Mouse (Mus musculus): ENCODE data around the gene Fgfr2.

Gene Fgfr2

DNA sequence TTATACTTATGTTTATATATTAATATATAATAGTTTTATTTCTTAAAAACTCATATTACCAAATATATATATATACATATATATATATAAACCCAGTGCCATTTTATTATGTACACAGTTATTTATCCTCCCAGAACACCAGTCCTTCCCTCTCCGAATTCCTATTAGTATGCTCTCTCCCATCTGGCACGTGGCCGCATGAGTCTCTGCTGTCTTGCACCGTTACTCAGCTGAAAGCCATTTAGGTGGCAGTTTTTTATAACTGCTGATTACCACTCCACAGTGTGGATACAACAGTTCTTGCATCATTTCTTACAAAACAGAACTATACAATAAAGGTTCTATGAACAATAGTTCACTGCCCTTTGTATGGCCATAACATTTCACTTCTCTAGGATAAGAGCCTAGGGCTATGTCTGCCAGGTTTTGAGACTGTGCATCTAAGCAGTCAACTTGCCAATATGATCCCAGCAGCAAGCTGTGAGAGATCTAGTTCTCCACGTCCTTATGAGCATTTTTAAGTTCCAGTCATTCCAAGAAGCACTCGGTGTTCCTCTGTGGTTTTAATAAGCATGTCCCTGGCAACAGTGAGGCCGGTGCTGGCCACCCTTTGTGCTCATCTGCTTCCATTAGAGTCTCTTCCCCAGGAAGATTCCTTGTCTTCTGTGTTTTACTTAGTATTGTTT, 1777.2 kb downstream of the Fgfr2 start:
- Histone ChIP-seq H3K27me3 (ENCODE audit: control insufficient read depth, insufficient read depth, low read length, poor library complexity, severe bottlenecking) (no peaks in the 10 kb centered on the region), H3K36me3 (ENCODE audit: control insufficient read depth, insufficient read depth, low read length, poor library complexity, severe bottlenecking) (peaks cover 11% of the 10 kb centered on the region)
- DNase-seq (ENCODE audit: low read depth, low spot score), result no peak

DNA sequence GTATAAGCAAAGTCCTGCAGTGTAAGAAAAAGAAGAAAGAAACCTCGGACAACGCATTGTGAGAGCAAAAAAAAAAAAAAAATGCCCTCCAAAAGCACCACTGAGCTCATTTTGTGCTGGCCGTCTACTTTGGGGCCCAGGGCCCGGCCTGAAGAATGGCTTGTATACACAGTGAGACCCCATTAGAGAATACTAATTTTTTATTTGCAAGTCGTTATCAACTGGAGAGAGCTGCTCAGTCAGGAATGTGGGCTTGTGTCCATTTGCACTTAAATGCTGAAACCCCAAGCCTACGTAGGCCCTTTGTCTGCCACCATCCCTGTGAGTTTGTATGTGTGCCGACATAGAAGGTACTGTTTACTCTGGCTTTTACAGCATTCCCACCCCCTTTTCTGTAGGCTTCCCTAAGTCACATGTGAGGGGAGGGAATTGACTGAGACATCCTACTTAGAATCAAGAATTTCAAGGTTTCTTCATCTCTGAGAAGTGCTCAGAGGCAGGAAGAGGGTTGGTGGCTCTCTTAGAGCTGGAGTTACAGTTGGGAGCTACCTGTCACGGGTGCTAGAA, 1785.6 kb downstream of the Fgfr2 start:
- no peak for DNase-seq (ENCODE audit: low read depth, low spot score)
- H3K27me3 ChIP-seq (ENCODE audit: control insufficient read depth, insufficient read depth, low read length, poor library complexity, severe bottlenecking), result no peaks in the 10 kb centered on the region

DNA sequence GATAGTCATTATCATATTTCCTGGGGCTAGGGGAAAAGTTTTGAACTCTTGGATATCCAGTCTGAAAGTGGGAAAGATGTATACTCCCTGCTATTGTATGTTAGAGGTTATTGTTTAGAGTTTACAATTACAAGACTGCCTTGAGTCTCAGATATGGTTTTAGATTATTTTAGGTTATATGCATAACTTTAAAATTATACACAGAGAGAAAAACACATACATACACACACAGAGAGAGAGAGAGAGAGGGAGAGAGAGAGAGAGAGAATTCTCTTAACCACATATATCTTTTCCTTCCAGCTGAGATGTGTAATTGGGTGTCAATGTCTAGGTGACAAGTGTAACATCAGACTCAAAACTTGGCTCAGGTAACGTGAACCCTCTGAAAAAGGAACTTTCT, 1789.6 kb downstream of the Fgfr2 start, which contains the start of gene Fam24a:
Fam24a (plus strand) TSS at position 301 of the 400 bp plus-strand sequence.
- DNase-seq (ENCODE audit: low read depth, low spot score), result no peak
- Histone ChIP-seq H3K27me3 (ENCODE audit: control insufficient read depth, insufficient read depth, low read length, poor library complexity, severe bottlenecking) (no peaks in the 10 kb centered on the region), H3K36me3 (ENCODE audit: control insufficient read depth, insufficient read depth, low read length, poor library complexity, severe bottlenecking) (no peaks in the 10 kb centered on the region)

More for the DNA sequence above, 1785.6 kb downstream of the Fgfr2 start:
- H3K36me3 ChIP-seq (ENCODE audit: control insufficient read depth, insufficient read depth, low read length, poor library complexity, severe bottlenecking), result peaks cover 2% of the 10 kb centered on the region; the same call in 1 of the 2 replicates

DNA sequence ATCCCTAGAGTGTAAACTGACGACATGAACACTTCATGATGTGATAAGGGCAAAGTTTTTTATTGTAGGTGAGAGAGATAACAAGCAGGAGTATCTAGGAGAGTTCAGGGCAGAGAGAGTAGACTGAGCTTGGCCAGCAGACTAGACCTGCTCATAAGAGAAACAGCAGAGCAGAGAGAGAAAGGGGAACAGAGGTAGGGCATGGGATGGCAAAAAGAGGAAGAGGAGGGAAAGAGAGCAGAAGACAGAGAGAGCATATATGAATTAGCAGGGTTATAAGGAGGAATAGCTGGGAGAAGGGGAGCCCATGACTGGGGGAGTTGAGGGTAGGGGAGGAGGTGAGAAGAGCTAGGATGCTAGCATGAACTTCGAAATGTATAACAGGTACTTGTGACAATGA, 1791.5 kb downstream of the Fgfr2 start:
- no peaks in the 10 kb centered on the region for H3K27me3 ChIP-seq (ENCODE audit: control insufficient read depth, insufficient read depth, low read length, poor library complexity, severe bottlenecking)
- no peak for DNase-seq (ENCODE audit: low read depth, low spot score)
- no peaks in the 10 kb centered on the region for H3K36me3 ChIP-seq (ENCODE audit: control insufficient read depth, insufficient read depth, low read length, poor library complexity, severe bottlenecking)

DNA sequence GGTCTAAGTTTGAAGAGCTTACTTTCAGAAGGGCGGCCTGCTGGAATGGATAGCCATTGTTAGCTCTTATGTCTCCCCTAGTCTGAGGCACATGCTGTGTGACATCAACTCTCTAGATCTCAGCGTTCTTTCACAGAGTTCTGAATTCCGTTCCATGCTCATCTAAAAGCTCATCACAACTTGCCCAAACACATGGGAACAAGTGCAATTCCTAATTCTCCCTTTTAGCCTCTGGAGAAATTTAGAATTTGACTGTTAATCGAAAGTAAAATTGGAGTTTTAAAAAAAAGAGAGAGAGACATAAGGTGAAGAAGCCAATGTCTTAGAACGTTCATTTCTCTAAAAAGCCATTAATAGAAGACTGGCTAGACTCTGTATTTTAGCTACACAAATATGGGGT, 1793.7 kb downstream of the Fgfr2 start, which contains the start of gene Fam24b:
Fam24b (minus strand) TSS at position 101 of the 400 bp plus-strand sequence.
- H3K27me3 ChIP-seq (ENCODE audit: control insufficient read depth, insufficient read depth, low read length, poor library complexity, severe bottlenecking), result no peaks in the 10 kb centered on the region
- H3K36me3 ChIP-seq (ENCODE audit: control insufficient read depth, insufficient read depth, low read length, poor library complexity, severe bottlenecking), result no peaks in the 10 kb centered on the region
- DNase-seq (ENCODE audit: low read depth, low spot score), result no peak

DNA sequence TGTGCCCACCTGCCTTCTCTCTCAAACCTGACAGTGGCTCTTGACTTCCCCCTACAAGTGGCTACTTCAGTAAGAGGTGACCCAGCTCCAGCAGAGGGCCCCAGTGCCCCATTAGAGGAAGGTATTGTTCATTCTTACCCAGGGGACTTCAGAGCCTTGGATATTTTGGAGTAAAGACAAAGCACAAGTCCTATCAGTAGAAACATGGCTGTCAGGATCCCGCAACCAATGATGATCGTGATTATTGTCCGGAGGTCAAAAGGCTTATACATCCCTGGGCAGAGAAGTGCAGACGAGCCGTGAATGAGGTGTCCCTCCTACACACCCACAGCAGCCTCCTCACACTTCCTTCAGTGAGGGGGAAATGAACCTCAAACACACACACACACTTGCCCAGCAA, 1796.1 kb downstream of the Fgfr2 start:
- Histone ChIP-seq H3K27me3 (ENCODE audit: control insufficient read depth, insufficient read depth, low read length, poor library complexity, severe bottlenecking) (no peaks in the 10 kb centered on the region), H3K36me3 (ENCODE audit: control insufficient read depth, insufficient read depth, low read length, poor library complexity, severe bottlenecking) (no peaks in the 10 kb centered on the region)
- DNase-seq (ENCODE audit: low read depth, low spot score), result no peak

DNA sequence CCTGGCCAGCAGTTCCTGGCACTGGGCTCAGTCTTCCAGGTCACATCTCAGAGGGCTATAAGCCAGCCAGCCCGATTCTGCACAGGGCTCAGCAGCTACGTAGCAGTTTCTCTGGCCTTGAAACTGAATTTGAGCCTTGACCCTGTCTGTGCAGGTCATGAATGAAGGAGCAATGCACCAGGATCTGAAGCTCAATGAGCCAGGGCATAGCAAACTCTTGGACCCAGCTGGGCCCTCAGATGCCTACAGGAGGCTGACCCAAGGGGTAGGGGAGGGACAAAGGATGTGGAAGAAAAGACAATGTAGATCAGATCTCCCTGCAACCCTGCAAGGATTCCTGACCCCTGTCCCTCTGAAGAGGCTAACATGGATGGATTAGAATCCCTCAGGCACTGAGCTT, 1801.0 kb downstream of the Fgfr2 start, which contains the start of gene Cuzd1:
Cuzd1 (minus strand) TSS at position 101 of the 400 bp plus-strand sequence.
- H3K36me3 ChIP-seq (ENCODE audit: control insufficient read depth, insufficient read depth, low read length, poor library complexity, severe bottlenecking), result no peaks in the 10 kb centered on the region
- no peak for DNase-seq (ENCODE audit: low read depth, low spot score)
- H3K27me3 ChIP-seq (ENCODE audit: control insufficient read depth, insufficient read depth, low read length, poor library complexity, severe bottlenecking), result no peaks in the 10 kb centered on the region

DNA sequence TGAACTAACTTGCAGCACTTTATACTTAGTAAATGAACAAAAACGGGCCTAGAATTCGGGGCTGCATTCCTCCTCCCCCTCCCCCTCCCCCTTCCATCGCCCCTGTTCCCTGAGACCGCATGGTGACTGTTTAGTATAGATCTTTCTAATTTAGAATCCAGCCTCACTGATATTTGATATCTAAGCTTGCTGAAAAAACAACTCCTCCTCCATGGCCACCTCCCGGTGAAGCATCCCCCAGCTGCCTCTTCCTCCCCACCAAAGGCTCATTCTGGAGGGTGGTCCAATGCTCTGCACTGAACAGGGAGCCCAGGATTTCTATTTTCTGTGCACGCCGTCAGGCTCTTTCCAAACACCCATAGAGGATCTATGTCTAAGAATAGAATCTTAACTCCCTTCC, 1804.8 kb downstream of the Fgfr2 start:
- Histone ChIP-seq H3K36me3 (ENCODE audit: control insufficient read depth, insufficient read depth, low read length, poor library complexity, severe bottlenecking) (no peaks in the 10 kb centered on the region), H3K27me3 (ENCODE audit: control insufficient read depth, insufficient read depth, low read length, poor library complexity, severe bottlenecking) (no peaks in the 10 kb centered on the region)
- no peak for DNase-seq (ENCODE audit: low read depth, low spot score)

DNA sequence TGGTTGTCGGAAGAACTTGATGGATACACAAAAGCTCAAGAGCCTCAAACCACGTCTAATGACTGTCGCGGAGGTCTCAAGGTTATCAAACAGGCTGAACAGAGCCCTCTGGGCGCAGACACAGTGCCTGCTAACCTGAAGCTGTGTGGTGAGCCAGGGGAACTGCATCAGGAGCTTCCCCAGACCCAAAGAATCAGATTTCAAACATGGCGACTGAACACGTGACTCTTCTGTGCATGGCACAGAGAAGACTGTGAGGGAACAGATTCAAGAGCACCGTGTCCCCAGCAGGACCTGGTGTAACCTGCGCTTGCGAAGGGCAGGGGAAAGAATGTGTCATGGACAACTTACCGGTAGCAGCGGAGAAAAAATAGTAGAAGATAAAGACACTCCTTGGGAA, 1805.6 kb downstream of the Fgfr2 start:
- DNase-seq (ENCODE audit: low read depth, low spot score), result no peak
- no peaks in the 10 kb centered on the region for H3K27me3 ChIP-seq (ENCODE audit: control insufficient read depth, insufficient read depth, low read length, poor library complexity, severe bottlenecking)
- no peaks in the 10 kb centered on the region for H3K36me3 ChIP-seq (ENCODE audit: control insufficient read depth, insufficient read depth, low read length, poor library complexity, severe bottlenecking)

DNA sequence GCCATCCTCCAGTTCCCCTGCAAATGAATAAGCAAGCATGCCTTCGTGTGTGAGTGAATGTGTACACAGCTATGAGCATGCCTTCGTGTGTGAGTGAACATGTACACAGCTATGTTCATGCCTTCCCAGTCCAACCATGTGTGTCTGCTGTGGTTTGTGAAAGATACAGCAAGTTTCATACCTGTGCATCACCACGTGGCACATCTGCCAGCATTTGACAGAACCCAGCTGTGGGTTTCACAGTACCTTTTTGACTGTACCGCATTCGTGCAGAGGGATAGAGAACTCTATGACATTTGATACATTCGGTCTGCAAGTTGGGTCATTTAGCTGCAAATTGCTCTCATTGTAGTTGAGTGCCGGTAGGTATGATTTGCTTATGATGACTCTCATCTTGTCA, 1808.7 kb downstream of the Fgfr2 start:
- Histone ChIP-seq H3K27me3 (ENCODE audit: control insufficient read depth, insufficient read depth, low read length, poor library complexity, severe bottlenecking) (no peaks in the 10 kb centered on the region), H3K36me3 (ENCODE audit: control insufficient read depth, insufficient read depth, low read length, poor library complexity, severe bottlenecking) (no peaks in the 10 kb centered on the region)
- no peak for DNase-seq (ENCODE audit: low read depth, low spot score)

DNA sequence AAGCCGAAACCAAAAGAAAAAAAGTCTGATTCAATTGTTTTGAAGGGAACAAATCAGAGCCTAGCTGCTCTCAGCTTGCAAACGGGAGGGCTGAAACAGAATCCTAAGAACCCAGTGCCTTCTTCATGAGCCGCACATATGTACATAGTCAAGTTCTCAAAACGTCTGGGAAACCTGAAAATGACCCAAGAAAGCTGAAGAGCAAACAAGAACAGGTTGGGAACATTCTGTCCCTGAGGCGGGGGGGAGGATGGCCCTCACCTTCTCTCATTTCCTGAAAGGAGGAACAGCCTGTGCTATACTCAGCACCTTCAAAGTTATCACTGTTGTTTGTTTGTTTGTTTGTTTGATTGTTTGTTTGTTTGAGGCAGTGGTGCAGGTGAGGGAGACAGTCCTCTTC, 1816.4 kb downstream of the Fgfr2 start:
- no peaks in the 10 kb centered on the region for H3K27me3 ChIP-seq (ENCODE audit: control insufficient read depth, insufficient read depth, low read length, poor library complexity, severe bottlenecking)
- DNase-seq (ENCODE audit: low read depth, low spot score), result no peak

DNA sequence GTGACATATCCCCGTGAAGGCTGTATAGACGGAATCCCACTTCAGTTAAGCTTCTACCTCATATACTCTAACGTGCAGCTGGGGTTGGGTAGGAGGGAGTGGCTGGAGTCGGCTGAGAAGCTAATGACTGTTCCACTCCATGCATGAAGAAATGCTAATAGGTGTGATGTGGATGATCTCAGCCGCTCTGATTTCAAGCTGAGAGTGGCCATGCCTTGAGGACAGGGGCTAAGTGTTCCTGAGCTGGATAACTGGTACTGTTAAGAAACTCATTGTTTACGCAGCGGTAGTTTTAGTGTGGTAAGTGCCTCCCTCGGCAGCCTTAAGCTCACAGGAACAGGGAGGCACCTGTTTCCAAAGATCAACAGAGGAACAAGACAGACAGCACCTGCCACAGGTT, 1819.8 kb downstream of the Fgfr2 start:
- DNase-seq (ENCODE audit: low read depth, low spot score), result no peak
- Histone ChIP-seq H3K36me3 (ENCODE audit: control insufficient read depth, insufficient read depth, low read length, poor library complexity, severe bottlenecking) (no peaks in the 10 kb centered on the region), H3K27me3 (ENCODE audit: control insufficient read depth, insufficient read depth, low read length, poor library complexity, severe bottlenecking) (no peaks in the 10 kb centered on the region)

More for the DNA sequence above, 1816.4 kb downstream of the Fgfr2 start:
- no peaks in the 10 kb centered on the region for H3K36me3 ChIP-seq (ENCODE audit: control insufficient read depth, insufficient read depth, low read length, poor library complexity, severe bottlenecking)

DNA sequence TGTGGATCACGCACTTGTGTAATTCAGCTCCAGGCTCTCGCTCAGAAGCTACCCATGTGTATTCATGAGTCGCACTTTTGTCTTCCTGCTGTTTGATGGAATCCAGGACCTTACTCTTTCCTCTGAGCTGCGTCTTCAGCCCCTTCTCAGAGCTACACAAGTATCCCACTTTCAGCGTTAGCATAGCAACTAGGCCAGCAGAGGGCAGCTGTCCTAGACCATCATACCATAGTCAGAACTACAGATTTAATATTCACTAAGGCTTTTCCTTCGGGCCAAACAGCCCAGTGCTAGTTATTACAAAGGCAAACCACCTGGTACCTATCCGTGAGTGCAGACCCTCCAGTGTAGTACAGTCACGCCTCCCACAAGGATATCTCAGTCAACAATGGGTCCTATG, 1826.0 kb downstream of the Fgfr2 start:
- no peaks in the 10 kb centered on the region for H3K36me3 ChIP-seq (ENCODE audit: control insufficient read depth, insufficient read depth, low read length, poor library complexity, severe bottlenecking)
- H3K27me3 ChIP-seq (ENCODE audit: control insufficient read depth, insufficient read depth, low read length, poor library complexity, severe bottlenecking), result no peaks in the 10 kb centered on the region
- no peak for DNase-seq (ENCODE audit: low read depth, low spot score)

DNA sequence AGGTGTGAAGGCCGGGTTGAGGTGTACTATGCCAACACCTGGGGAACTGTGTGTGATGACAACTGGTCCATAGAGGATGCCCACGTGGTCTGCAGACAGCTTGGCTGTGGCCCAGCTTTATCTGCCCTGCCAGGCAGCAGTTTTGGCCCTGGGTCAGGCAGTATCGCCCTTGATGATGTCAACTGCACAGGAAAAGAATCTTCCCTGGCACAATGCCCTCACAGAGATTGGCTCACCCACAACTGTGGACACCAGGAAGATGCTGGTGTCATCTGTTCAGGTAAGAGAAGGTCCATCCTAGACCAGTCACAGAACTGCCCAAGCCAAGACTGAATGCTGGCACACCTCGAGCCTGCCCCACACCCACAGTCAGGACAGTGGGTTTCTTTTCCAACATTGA, 1857.3 kb downstream of the Fgfr2 start:
- H3K36me3 ChIP-seq (ENCODE audit: control insufficient read depth, insufficient read depth, low read length, poor library complexity, severe bottlenecking), result no peaks in the 10 kb centered on the region
- no peaks in the 10 kb centered on the region for H3K27me3 ChIP-seq (ENCODE audit: control insufficient read depth, insufficient read depth, low read length, poor library complexity, severe bottlenecking)
- no peak for DNase-seq (ENCODE audit: low read depth, low spot score)

DNA sequence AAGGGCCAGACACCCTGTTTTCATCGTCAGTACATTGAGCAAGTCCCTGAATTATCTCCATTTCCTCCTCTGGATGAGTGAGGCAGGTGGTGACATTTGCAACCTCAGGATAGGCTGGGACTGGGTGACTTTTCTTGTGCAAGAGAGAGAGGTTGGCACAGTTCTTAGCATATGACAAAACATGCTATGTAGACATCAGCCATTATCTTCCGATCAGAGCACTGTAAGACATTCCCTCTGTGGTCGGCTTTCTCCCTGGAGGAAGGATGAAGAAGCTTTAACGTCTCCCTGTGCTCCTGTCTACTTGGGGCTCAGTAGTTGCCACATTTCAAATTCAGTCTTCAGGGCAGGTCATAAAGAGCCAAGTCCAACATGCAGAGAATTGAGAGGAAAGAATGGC, 1858.9 kb downstream of the Fgfr2 start:
- H3K36me3 ChIP-seq (ENCODE audit: control insufficient read depth, insufficient read depth, low read length, poor library complexity, severe bottlenecking), result no peaks in the 10 kb centered on the region
- H3K27me3 ChIP-seq (ENCODE audit: control insufficient read depth, insufficient read depth, low read length, poor library complexity, severe bottlenecking), result no peaks in the 10 kb centered on the region
- no peak for DNase-seq (ENCODE audit: low read depth, low spot score)
